Mouse (Mus musculus) cerebellum, adult 11-12 months (tissue): ENCODE measurements around the gene 2310009B15Rik.

ENCODE experiments used
- DNase-seq: peaks from one replicate; pipeline ENCODE4 v3.0.0; 2022

2310009B15Rik gene

GRCm38 (mm10) chr1:138842315-138842714, 14.3 kb downstream of the 2310009B15Rik start:
- DNase-seq: no peak

GRCm38 (mm10) chr1:138841306-138842095, 15.2 kb downstream of the 2310009B15Rik start:
- DNase-seq: no peak

GRCm38 (mm10) chr1:138840440-138841305, 16.0 kb downstream of the 2310009B15Rik start:
- no peak for DNase-seq

GRCm38 (mm10) chr1:138839809-138840430, 16.7 kb downstream of the 2310009B15Rik start:
- DNase-seq: no peak

GRCm38 (mm10) chr1:138839291-138839690, 17.4 kb downstream of the 2310009B15Rik start:
- no peak for DNase-seq

GRCm38 (mm10) chr1:138837786-138838743, 18.6 kb downstream of the 2310009B15Rik start:
- DNase-seq: no peak

- no peak for DNase-seq
These were observed 21.2 kb downstream of the 2310009B15Rik start for GRCm38 (mm10) chr1:138835355-138835900.

GRCm38 (mm10) chr1:138831309-138831708, 25.3 kb downstream of the 2310009B15Rik start:
- DNase-seq: no peak

GRCm38 (mm10) chr1:138826841-138827240, 29.8 kb downstream of the 2310009B15Rik start:
- DNase-seq: no peak

- DNase-seq: no peak
These were observed 33.7 kb downstream of the 2310009B15Rik start for GRCm38 (mm10) chr1:138822985-138823322.

GRCm38 (mm10) chr1:138822255-138822984, 34.2 kb downstream of the 2310009B15Rik start:
- no peak for DNase-seq
